In the genomic region with DNA sequence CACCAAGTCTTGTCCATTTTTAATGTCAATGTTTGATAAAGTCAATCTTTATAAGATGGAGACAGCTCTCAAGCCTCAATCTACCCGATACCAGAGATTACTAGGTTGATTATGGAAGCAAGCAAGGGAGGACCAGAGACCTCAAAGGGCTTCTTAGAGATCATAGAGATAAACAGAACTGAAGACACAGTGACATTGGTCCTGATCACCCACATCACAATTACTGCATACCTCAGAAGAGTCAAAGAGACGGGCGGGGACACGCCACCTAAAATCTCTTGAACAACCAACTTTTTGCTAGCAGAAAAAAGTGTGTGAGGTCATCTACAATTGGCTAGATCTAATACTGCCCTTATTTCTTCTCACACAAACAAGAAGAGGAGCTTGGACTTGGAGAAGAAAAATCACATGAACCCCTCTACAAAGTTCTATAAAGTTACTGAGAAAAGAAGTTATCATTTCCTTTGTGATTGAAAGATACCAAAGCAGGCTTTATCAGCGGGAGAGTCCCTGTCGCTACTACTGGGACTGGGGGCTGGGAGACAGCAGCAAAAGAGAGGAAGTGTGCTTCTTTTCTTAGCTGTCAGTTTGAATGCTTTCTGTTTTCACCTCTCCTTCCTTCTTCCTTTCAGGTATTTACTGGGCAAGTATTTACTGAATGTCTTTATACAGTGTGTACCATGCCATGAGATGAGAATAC, we compare ENCODE assay signal across 27 mouse cellular contexts. TPM values are rescaled to one million over a fixed set of nuclear protein-coding genes. Genes with fewer than 3 reads are reported as not detected.
A peak's percentile ranks its signal among the peaks of the same experiment; 100 is the strongest.
DNase-seq lines count a peak whose midpoint lies in the region; ATAC-seq and TF ChIP-seq lines count a peak whose summit lies in the region.
"Had no signal": no experiment of that assay in that cellular context is flagged by ENCODE, and none has a peak within 500 bp of the region (broad histone marks: within the 10 kb centered on the region; RNA-seq: fewer than 3 reads in every experiment).

No protein-coding gene starts in this region.

- H3K4me1 ChIP-seq in thymus, adult 2 months (replicated peaks; ENCODE audit: control insufficient read depth, insufficient read depth, low read length) = peaks cover 5% of the 10 kb centered on the region
- H3K4me1 ChIP-seq in midbrain, embryonic 11.5 days (ENCODE audit: control insufficient read depth, insufficient read depth, low read length) = no peaks in the 10 kb centered on the region
- H3K4me1 ChIP-seq in hindbrain, postnatal 0 days (ENCODE audit: insufficient read depth, low read length) = no peaks in the 10 kb centered on the region
- H3K4me1 ChIP-seq: forebrain, embryonic 13.5 days; hindbrain, embryonic 12.5 days; neural tube, embryonic 12.5 days had no signal

- H3K9me3 ChIP-seq in midbrain, embryonic 11.5 days (ENCODE audit: control insufficient read depth, low read length) = no peaks in the 10 kb centered on the region
- H3K9me3 ChIP-seq in hindbrain, postnatal 0 days (ENCODE audit: low read length) = no peaks in the 10 kb centered on the region
- H3K9me3 ChIP-seq: forebrain, embryonic 13.5 days; hindbrain, embryonic 12.5 days; liver, embryonic 13.5 days; midbrain, embryonic 15.5 days; neural tube, embryonic 12.5 days had no signal

- peak; percentile 79 for ATAC-seq in CD4-positive, CD25-positive, alpha-beta regulatory T cell, adult 4 months
- ATAC-seq in activated CD4-positive, CD25-positive, alpha-beta regulatory T cell, adult 4 months = peak; percentile 80
- ATAC-seq in midbrain, embryonic 11.5 days (ENCODE audit: low FRiP score) = no peak
- ATAC-seq in hindbrain, postnatal 0 days = no peak
- ATAC-seq: forebrain, embryonic 13.5 days; midbrain, embryonic 15.5 days had no signal

- H3K36me3 ChIP-seq in thymus, adult 2 months (ENCODE audit: control insufficient read depth, insufficient read depth, low read length) = no peaks in the 10 kb centered on the region
- H3K36me3 ChIP-seq in splenic B cell, adult 2 months (ENCODE audit: control insufficient read depth, insufficient read depth, low read length, poor library complexity, severe bottlenecking) = peaks cover 4% of the 10 kb centered on the region; the same call in 1 of the 2 replicates
- H3K36me3 ChIP-seq in midbrain, embryonic 11.5 days (ENCODE audit: control insufficient read depth, insufficient read depth, low read length) = no peaks in the 10 kb centered on the region
- no peaks in the 10 kb centered on the region for H3K36me3 ChIP-seq in hindbrain, postnatal 0 days (ENCODE audit: insufficient read depth, low read length)
- H3K36me3 ChIP-seq: hindbrain, embryonic 12.5 days; liver, embryonic 13.5 days; midbrain, embryonic 15.5 days; neural tube, embryonic 12.5 days had no signal

- no peak for TF ChIP-seq CTCF in thymus, adult 2 months (IDR thresholded peaks at IDR 0.05; ENCODE audit: borderline replicate concordance, control insufficient read depth, extremely low read depth, insufficient read depth, low read length, poor library complexity)
- TF ChIP-seq CTCF in hindbrain, postnatal 0 days (IDR thresholded peaks at IDR 0.05; ENCODE audit: low read depth) = no peak

- no peak overlapping the region for H3K4me3 ChIP-seq in thymus, adult 2 months (ENCODE audit: control insufficient read depth, insufficient read depth, low read length)
- H3K4me3 ChIP-seq in midbrain, embryonic 11.5 days (ENCODE audit: low read depth, low read length) = no peak overlapping the region
- no peak overlapping the region for H3K4me3 ChIP-seq in hindbrain, postnatal 0 days (ENCODE audit: low read length)
- H3K4me3 ChIP-seq: forebrain, embryonic 13.5 days; hindbrain, embryonic 12.5 days; liver, embryonic 13.5 days; midbrain, embryonic 15.5 days; neural tube, embryonic 12.5 days had no signal

- no peak for TF ChIP-seq POLR2A in thymus, adult 2 months (IDR thresholded peaks at IDR 0.05; ENCODE audit: control insufficient read depth, extremely low read depth, insufficient read depth, low read length, poor library complexity)

- no peaks in the 10 kb centered on the region for H3K27me3 ChIP-seq in thymus, adult 2 months (ENCODE audit: control insufficient read depth, insufficient read depth, low read length)
- H3K27me3 ChIP-seq in splenic B cell, adult 2 months (ENCODE audit: control insufficient read depth, insufficient read depth, low read length, poor library complexity, severe bottlenecking) = no peaks in the 10 kb centered on the region
- no peaks in the 10 kb centered on the region for H3K27me3 ChIP-seq in midbrain, embryonic 11.5 days (ENCODE audit: control insufficient read depth, insufficient read depth, low read length)
- H3K27me3 ChIP-seq in hindbrain, postnatal 0 days (ENCODE audit: insufficient read depth, low read length) = no peaks in the 10 kb centered on the region
- H3K27me3 ChIP-seq: forebrain, embryonic 13.5 days; hindbrain, embryonic 12.5 days; liver, embryonic 13.5 days; midbrain, embryonic 15.5 days; neural tube, embryonic 12.5 days had no signal

- DNase-seq in thymus, postnatal 14 days = peak; percentile 8
- DNase-seq in thymus, adult 2 months = no peak
- peak; percentile 56 for DNase-seq in splenic B cell, adult 2 months (ENCODE audit: low read depth, low spot score)
- no peak for DNase-seq in midbrain, embryonic 11.5 days (ENCODE audit: low spot score, missing footprints)
- DNase-seq in gastrocnemius, adult 8-10 months (ENCODE audit: low spot score in 2 of 2) = no peak
- no peak for DNase-seq in hindbrain, postnatal 0 days (ENCODE audit: low spot score)
- DNase-seq: adrenal gland, postnatal 14 days; cerebellum, adult 11 months; cerebellum, adult 9-10 months; cerebellum, postnatal 36 days; gastrocnemius, postnatal 25 days; heart, adult 18-20 months; heart, postnatal 36 days; kidney, adult 11 months; kidney, postnatal 14 days; left cerebral cortex, postnatal 4 days; liver, embryonic 13.5 days; lung, adult 18-20 months; lung, postnatal 10 days; right cerebral cortex, adult 18-20 months had no signal

- H3K4me2 ChIP-seq in midbrain, embryonic 11.5 days = no peak overlapping the region
- no peak overlapping the region for H3K4me2 ChIP-seq in hindbrain, postnatal 0 days (ENCODE audit: low read depth, low read length)
- H3K4me2 ChIP-seq: forebrain, embryonic 13.5 days; heart, embryonic 11.5 days; hindbrain, embryonic 12.5 days; liver, embryonic 13.5 days; midbrain, embryonic 15.5 days; neural tube, embryonic 12.5 days had no signal

- WGBS in thymus, adult 2 months = 25% methylated on average over 6 of the region's 6 CpGs
- 93% methylated on average over 6 of the region's 6 CpGs for WGBS in midbrain, embryonic 11.5 days
- 94% methylated on average over 6 of the region's 6 CpGs for WGBS in hindbrain, postnatal 0 days

- H3K27ac ChIP-seq in thymus, adult 2 months (ENCODE audit: control insufficient read depth, insufficient read depth, low read length) = no peak overlapping the region
- H3K27ac ChIP-seq in midbrain, embryonic 11.5 days (ENCODE audit: low read depth, low read length) = no peak overlapping the region
- H3K27ac ChIP-seq in hindbrain, postnatal 0 days = no peak overlapping the region
- H3K27ac ChIP-seq: forebrain, embryonic 13.5 days; hindbrain, embryonic 12.5 days; liver, embryonic 13.5 days; midbrain, embryonic 15.5 days; neural tube, embryonic 12.5 days had no signal

- H3K9ac ChIP-seq in midbrain, embryonic 11.5 days (ENCODE audit: low read length) = no peak overlapping the region
- no peak overlapping the region for H3K9ac ChIP-seq in hindbrain, postnatal 0 days (replicated peaks; ENCODE audit: low read length)
- H3K9ac ChIP-seq: forebrain, embryonic 13.5 days; hindbrain, embryonic 12.5 days; liver, embryonic 13.5 days; midbrain, embryonic 15.5 days; neural tube, embryonic 12.5 days had no signal

RNA-seq across cellular contexts. Expression of gene Ap1s3, which starts 28.2 kb away (rescaled TPM):
- polyA plus RNA-seq in thymus, adult 2 months (2012; rRNA removed) = 60.5 and 60.7 TPM in 2 replicates
- polyA plus RNA-seq in CD4-positive, CD25-positive, alpha-beta regulatory T cell, adult 4 months (2017; shearing (Covaris generic)) = 1 to 10 TPM; 1.2 to 2.5 TPM
- 1 to 10 TPM; 2.6 to 3.5 TPM for polyA plus RNA-seq in activated CD4-positive, CD25-positive, alpha-beta regulatory T cell, adult 4 months (2017; shearing (Covaris generic))
- 0.04 and 0.06 TPM in 2 replicates for polyA plus RNA-seq in midbrain, embryonic 11.5 days (2014; fragmentation: Nextera tagmentation; extraction: Ambion mirVana)
- not detected for total RNA-seq in gastrocnemius, adult 8-10 months (2022)
- 1.1 and 2.0 TPM in 2 replicates for total RNA-seq in hindbrain, postnatal 0 days (2014; rRNA removed)
- polyA plus RNA-seq in hindbrain, postnatal 0 days (2015; fragmentation: Nextera tagmentation; extraction: Ambion mirVana) = 0.15 and 0.16 TPM in 2 replicates
- total RNA-seq: gastrocnemius, postnatal 25 days had no signal
- polyA plus RNA-seq: neural tube, embryonic 12.5 days had no signal

Comparison
In these comparisons a context has a peak if more than half of its experiments do, and no peak if none do; other contexts are left out.
1. DNase-seq: peak in thymus, postnatal 14 days (single experiment) and splenic B cell, adult 2 months (single experiment); none in thymus, adult 2 months (single experiment), midbrain, embryonic 11.5 days (single experiment), gastrocnemius, adult 8-10 months (0 of 2) and hindbrain, postnatal 0 days (single experiment).
2. ATAC-seq: peak in CD4-positive, CD25-positive, alpha-beta regulatory T cell, adult 4 months (single experiment) and activated CD4-positive, CD25-positive, alpha-beta regulatory T cell, adult 4 months (single experiment); none in midbrain, embryonic 11.5 days (single experiment) and hindbrain, postnatal 0 days (single experiment).
3. RNA of gene Ap1s3, which starts 28.2 kb away (polyA plus RNA-seq): 60.5 to 60.7 TPM in thymus, adult 2 months; 2.6 to 3.5 TPM in activated CD4-positive, CD25-positive, alpha-beta regulatory T cell, adult 4 months, 1.2 to 2.5 TPM in CD4-positive, CD25-positive, alpha-beta regulatory T cell, adult 4 months, 0.15 to 0.16 TPM in hindbrain, postnatal 0 days and 0.04 to 0.06 TPM in midbrain, embryonic 11.5 days; every median in the first group is over 10 times any median in the second.